Mouse (Mus musculus): ENCODE data around the gene Abi3. TPM values are rescaled to one million over a fixed set of nuclear protein-coding genes. Genes with fewer than 3 reads are reported as not detected.

Gene Abi3
- polyA plus RNA-seq, 1 experiment from 2014 or later, result 10.3 TPM

DNA sequence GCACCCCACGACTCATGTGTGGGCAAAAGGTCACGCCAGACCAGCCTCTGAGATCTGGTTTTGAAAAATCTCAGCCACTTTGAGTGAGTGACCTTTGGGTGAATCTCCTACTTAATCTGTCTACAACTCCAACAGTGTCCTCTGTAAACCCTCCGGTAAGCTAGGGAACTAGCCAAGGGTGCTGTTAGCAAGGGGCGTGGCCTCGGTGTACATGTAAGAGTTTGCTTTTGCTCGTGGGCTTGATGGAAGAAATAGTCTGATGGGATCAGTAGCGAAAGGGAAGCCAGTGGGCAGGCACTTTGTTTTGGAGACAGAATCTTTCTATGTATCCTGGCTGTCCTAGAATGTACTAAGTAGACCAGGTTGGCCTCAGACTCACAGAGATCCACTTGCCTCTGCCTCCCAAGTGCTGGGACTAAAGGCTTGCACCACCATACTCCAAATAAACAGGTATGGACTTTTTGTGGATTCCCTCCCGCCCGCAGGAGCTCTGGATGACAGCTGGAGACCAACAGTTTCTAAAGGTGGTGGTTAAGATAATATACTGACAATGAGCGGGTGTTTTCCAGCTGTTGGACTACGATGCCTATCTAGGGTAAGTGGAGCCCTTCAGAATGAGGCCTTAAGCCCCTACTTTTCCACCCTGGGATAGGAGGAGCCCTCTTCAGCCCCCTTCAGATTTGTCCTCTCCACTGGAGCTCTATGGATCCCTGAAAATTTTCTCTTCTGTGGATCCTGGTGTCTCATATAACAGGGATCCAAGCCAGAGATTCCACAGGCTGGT lies 13.9 kb downstream of the Abi3 start:
- no peak for ATAC-seq
- H3K36me3 ChIP-seq (ENCODE audit: control insufficient read depth, insufficient read depth, low read length), result no peaks in the 10 kb centered on the region

DNA sequence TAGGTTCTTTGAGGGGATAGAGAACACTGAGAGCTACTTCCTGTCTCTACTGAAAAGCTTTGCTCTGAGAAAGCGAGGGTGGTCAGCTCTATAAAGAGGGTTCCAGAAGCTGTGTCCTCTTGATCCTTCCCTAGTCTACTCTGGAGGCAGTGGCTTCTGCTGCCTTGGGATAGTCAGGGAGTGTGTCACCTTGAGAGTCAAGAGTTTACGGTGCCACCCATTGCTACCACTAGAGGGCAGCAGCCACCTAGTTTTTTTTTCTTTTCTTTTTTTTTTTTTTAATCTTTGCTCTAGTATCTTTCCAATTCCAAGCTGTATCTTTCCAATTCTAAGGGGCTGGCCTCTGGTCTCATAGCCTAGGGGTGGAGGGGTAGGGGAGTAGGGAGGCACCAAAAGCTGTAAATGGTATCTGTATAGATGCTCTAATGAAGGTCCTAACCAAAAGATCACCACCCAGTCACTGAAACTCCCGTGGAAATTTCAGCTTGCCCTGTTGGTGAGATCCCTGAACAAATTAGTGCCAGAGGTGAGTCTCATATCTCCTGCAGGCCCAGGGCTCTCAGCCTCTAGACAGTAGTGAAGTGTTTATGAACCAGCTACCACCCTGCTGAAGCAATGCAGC lies 14.7 kb downstream of the Abi3 start:
- no peak for ATAC-seq
- Histone ChIP-seq H3K4me3 (ENCODE audit: low read length) (no peak overlapping the region), H3K9me3 (ENCODE audit: control insufficient read depth, low read length) (no peaks in the 10 kb centered on the region), H3K36me3 (ENCODE audit: control insufficient read depth, insufficient read depth, low read length) (no peaks in the 10 kb centered on the region), H3K4me2 (ENCODE audit: low read depth, low read length) (no peak overlapping the region), H3K27me3 (replicated peaks; ENCODE audit: control insufficient read depth, insufficient read depth, low read length) (peaks cover 41% of the 10 kb centered on the region), H3K9ac (ENCODE audit: low read depth, low read length) (no peak overlapping the region), H3K4me1 (ENCODE audit: control insufficient read depth, insufficient read depth, low read length) (peaks cover 14% of the 10 kb centered on the region), H3K27ac (ENCODE audit: low read length) (no peak overlapping the region)
- WGBS, result 15% methylated on average over 3 of the region's 3 CpGs

More for the DNA sequence above, 13.9 kb downstream of the Abi3 start:
- Histone ChIP-seq H3K9me3 (ENCODE audit: control insufficient read depth, low read length) (no peaks in the 10 kb centered on the region), H3K9ac (ENCODE audit: low read depth, low read length) (no peak overlapping the region), H3K4me1 (ENCODE audit: control insufficient read depth, insufficient read depth, low read length) (peaks cover 16% of the 10 kb centered on the region), H3K27ac (ENCODE audit: low read length) (no peak overlapping the region), H3K27me3 (replicated peaks; ENCODE audit: control insufficient read depth, insufficient read depth, low read length) (peaks cover 48% of the 10 kb centered on the region), H3K4me2 (ENCODE audit: low read depth, low read length) (no peak overlapping the region), H3K4me3 (ENCODE audit: low read length) (no peak overlapping the region)
- 76% methylated on average over 11 of the region's 11 CpGs for WGBS

DNA sequence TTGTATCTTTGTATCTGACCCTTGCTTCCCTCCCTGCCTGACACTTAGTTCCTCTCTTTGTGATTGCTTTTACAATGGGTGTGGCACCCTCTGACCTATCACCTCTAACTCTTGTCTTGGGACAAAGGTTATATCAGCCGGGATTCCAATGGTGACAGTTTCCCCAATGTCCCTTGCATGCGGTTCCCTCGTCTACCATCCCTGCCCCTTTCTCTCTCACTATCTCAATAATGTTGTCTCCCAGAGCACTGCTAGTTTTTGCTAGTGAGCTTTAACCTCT lies 15.2 kb downstream of the Abi3 start:
- Histone ChIP-seq H3K9me3 (ENCODE audit: control insufficient read depth, low read length) (no peaks in the 10 kb centered on the region), H3K4me3 (ENCODE audit: low read length) (no peak overlapping the region), H3K9ac (ENCODE audit: low read depth, low read length) (no peak overlapping the region), H3K27me3 (replicated peaks; ENCODE audit: control insufficient read depth, insufficient read depth, low read length) (peaks cover 37% of the 10 kb centered on the region), H3K27ac (ENCODE audit: low read length) (no peak overlapping the region), H3K36me3 (ENCODE audit: control insufficient read depth, insufficient read depth, low read length) (no peaks in the 10 kb centered on the region), H3K4me2 (ENCODE audit: low read depth, low read length) (no peak overlapping the region), H3K4me1 (ENCODE audit: control insufficient read depth, insufficient read depth, low read length) (peaks cover 14% of the 10 kb centered on the region)
- WGBS, result 11% methylated on average over 3 of the region's 3 CpGs
- 0 out of 2 replicates have a peak, but pooled peaks have one; percentile 2 for ATAC-seq

DNA sequence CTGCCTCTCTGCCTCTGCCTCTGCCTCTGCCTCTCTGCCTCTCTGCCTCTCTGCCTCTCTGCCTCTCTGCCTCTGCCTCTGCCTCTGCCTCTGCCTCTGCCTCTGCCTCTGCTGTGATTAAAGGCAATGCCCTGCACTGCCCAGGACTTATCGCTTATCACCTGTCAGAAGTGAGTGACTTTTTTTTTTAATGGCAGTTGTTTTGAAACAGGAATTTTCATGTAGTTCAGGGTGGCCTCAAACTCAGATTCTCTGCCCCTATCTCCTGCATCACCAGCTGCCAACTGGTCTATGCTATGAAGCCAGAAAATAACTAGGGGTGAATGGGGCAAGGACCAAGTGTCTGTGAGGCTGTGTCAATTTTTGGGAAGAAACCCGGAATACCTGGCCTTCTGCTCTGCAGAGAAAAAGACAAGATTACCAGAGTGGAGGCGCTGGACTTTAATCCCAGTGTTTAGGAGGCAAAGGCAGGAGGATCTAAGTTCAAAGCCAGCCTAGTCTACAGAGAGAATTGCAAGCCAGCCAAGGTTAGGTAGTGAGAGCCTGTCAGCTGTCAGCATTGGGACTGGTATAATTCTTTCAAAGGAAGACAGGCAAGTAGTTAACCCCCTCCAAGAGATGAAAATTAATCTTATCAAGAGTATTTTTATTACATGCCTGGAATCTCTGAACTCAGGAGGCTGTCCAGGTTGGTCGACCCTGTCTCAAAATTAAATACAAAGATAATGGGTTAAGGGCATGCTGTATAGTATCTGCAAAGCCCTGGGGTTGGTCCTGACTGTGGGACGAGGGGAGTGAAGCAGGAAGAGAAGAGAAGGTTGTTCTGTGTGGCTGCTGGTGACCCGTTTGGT lies 15.7 kb downstream of the Abi3 start:
- ATAC-seq, result no peak
- Histone ChIP-seq H3K9me3 (ENCODE audit: control insufficient read depth, low read length) (no peaks in the 10 kb centered on the region), H3K4me1 (ENCODE audit: control insufficient read depth, insufficient read depth, low read length) (peaks cover 14% of the 10 kb centered on the region), H3K27me3 (replicated peaks; ENCODE audit: control insufficient read depth, insufficient read depth, low read length) (peaks cover 32% of the 10 kb centered on the region), H3K4me3 (ENCODE audit: low read length) (no peak overlapping the region), H3K27ac (ENCODE audit: low read length) (no peak overlapping the region), H3K9ac (ENCODE audit: low read depth, low read length) (no peak overlapping the region), H3K4me2 (ENCODE audit: low read depth, low read length) (no peak overlapping the region), H3K36me3 (ENCODE audit: control insufficient read depth, insufficient read depth, low read length) (no peaks in the 10 kb centered on the region)
- WGBS, result 48% methylated on average over 6 of the region's 6 CpGs

DNA sequence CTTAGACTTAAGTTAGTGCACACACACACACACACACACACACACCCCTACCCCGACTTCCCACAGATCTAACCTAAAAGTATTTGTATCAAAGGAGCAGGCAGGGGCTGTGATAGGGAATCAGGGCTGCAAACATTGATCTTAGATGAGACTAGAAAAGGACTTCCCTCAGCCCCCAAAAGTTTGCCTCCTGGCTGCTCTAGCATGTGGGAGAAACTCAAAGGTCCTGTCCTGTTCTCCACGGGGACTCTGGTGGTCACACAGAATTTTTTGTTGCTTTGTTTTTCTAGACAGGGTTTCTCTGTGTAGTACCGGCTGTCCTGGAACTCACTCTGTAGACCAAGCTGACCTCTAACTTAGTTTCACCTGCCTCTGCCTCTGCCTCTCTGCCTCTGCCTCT lies 16.7 kb downstream of the Abi3 start:
- 55% methylated on average over 3 of the region's 3 CpGs for WGBS
- H3K9me3 ChIP-seq (ENCODE audit: control insufficient read depth, low read length), result no peaks in the 10 kb centered on the region

DNA sequence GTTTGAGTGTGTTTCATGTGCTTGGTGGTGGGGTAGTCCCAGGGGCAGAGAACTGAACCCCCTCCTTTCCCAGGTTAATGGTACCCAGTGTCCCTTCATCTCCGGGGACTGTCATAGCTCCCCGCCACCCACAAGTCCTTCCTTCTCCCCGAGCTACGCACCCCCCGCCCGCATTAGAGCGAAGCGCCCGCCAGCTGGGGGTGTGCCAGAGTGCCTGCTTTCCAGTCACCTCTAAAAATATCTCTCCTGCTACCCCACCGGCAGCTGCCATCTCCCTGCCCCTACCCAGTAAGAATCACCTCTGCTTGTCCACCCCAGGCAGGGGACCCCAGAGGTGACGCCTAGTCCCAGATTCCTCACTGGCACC lies 17.4 kb downstream of the Abi3 start:
- peak overlapping the region; percentile 99 for H3K4me2 ChIP-seq (ENCODE audit: low read depth, low read length)
- 4% methylated on average over 11 of the region's 11 CpGs for WGBS
- H3K27ac ChIP-seq (ENCODE audit: low read length), result no peak overlapping the region
- H3K27me3 ChIP-seq (replicated peaks; ENCODE audit: control insufficient read depth, insufficient read depth, low read length), result peaks cover 16% of the 10 kb centered on the region; the same call in 1 of the 2 replicates
- 0 out of 2 replicates have a peak, but pooled peaks have one; percentile 13 for ATAC-seq
- H3K4me1 ChIP-seq (ENCODE audit: control insufficient read depth, insufficient read depth, low read length), result no peaks in the 10 kb centered on the region
- no peaks in the 10 kb centered on the region for H3K9me3 ChIP-seq (ENCODE audit: control insufficient read depth, low read length)
- peak overlapping the region; percentile 75 for H3K9ac ChIP-seq (ENCODE audit: low read depth, low read length)
- peak overlapping the region; percentile 68 for H3K4me3 ChIP-seq (ENCODE audit: low read length)
- no peaks in the 10 kb centered on the region for H3K36me3 ChIP-seq (ENCODE audit: control insufficient read depth, insufficient read depth, low read length)

More for the DNA sequence above, 16.7 kb downstream of the Abi3 start:
- H3K4me1 ChIP-seq (ENCODE audit: control insufficient read depth, insufficient read depth, low read length), result peaks cover 5% of the 10 kb centered on the region
- no peak overlapping the region for H3K27ac ChIP-seq (ENCODE audit: low read length)
- ATAC-seq, result no peak
- peaks cover 23% of the 10 kb centered on the region for H3K27me3 ChIP-seq (replicated peaks; ENCODE audit: control insufficient read depth, insufficient read depth, low read length)
- no peak overlapping the region for H3K4me3 ChIP-seq (ENCODE audit: low read length)
- H3K9ac ChIP-seq (ENCODE audit: low read depth, low read length), result no peak overlapping the region
- no peak overlapping the region for H3K4me2 ChIP-seq (ENCODE audit: low read depth, low read length)
- H3K36me3 ChIP-seq (ENCODE audit: control insufficient read depth, insufficient read depth, low read length), result no peaks in the 10 kb centered on the region

DNA sequence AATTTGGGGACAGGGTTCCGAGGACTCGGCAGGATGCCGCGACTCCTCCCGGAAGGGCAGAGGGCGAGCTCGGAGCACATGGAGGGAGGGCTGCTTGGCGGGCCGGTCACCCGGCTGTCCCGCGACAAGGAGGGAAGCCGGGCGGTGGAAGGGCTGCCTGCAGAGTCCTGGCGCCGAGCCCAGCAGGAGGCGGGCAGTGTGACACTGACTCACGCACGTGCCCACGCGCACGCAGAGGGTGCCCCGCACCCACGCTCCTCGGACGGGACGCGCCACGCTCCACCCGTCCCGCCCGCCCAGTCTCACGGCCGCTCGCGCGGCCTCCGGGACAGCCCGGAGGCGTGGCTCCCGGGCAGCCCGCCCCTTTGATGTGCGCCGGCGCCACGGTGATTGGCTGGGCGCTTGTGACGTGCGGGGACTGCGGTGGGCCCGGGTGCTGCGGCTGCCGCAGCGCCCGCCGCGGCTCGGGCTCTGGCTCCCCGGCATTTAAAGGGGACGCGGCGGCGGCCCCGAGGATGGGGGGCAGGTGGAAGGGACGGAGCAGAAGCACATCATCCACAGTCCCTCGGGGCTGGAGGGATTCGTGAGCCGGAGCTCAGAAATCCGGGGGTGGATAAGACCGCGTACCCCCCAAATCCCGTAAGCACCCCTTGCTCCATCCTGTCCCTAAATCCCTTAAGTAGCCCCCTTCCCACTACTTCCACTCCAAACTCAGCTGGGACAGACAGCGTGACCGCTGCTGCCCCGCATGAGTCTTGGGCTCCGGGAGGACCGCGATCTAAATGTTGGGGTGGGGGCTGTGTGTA lies 18.0 kb downstream of the Abi3 start, which contains the start of gene Phospho1:
Phospho1 (plus strand) TSS at position 429 of the 806 bp plus-strand sequence.
- Histone ChIP-seq H3K9ac (ENCODE audit: low read depth, low read length) (peak within 1 kb of the TSS; percentile 77), H3K36me3 (ENCODE audit: control insufficient read depth, insufficient read depth, low read length) (no peaks in the 10 kb centered on the region), H3K9me3 (ENCODE audit: control insufficient read depth, low read length) (no peaks in the 10 kb centered on the region), H3K4me2 (ENCODE audit: low read depth, low read length) (peak within 1 kb of the TSS; percentile 99), H3K4me3 (ENCODE audit: low read length) (peak within 1 kb of the TSS; percentile 68), H3K27me3 (replicated peaks; ENCODE audit: control insufficient read depth, insufficient read depth, low read length) (peaks cover 11% of the 10 kb centered on the region; the same call in 1 of the 2 replicates), H3K27ac (ENCODE audit: low read length) (no peak within 1 kb of the TSS), H3K4me1 (ENCODE audit: control insufficient read depth, insufficient read depth, low read length) (no peaks in the 10 kb centered on the region)
- peak; percentile 95 for ATAC-seq
- WGBS, result under 1% methylated on average over 76 of the region's 78 CpGs

DNA sequence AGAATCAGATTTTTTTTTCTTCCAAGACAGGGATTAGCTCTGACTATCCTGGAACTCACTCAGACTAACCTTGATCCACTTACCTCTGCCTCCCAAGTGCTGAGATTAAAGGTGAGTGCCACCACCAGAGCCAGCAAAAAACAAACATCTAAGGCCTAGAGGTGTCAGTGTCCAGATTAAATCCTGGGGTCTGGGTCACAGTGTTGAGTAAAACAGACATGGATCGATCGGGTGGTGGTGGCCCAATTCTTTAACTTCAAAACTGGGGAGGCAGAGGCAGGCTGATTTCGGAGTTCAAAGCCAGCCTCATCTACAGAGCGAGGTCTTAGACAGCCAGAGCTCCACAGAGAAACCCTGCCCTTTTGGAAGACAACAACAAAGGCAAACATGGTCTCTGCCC lies 19.8 kb downstream of the Abi3 start:
- Histone ChIP-seq H3K4me2 (ENCODE audit: low read depth, low read length) (no peak overlapping the region), H3K4me3 (ENCODE audit: low read length) (no peak overlapping the region), H3K27me3 (replicated peaks; ENCODE audit: control insufficient read depth, insufficient read depth, low read length) (no peaks in the 10 kb centered on the region; the same call in 1 of the 2 replicates), H3K27ac (ENCODE audit: low read length) (no peak overlapping the region), H3K9ac (ENCODE audit: low read depth, low read length) (no peak overlapping the region), H3K36me3 (ENCODE audit: control insufficient read depth, insufficient read depth, low read length) (no peaks in the 10 kb centered on the region), H3K4me1 (ENCODE audit: control insufficient read depth, insufficient read depth, low read length) (no peaks in the 10 kb centered on the region), H3K9me3 (ENCODE audit: control insufficient read depth, low read length) (no peaks in the 10 kb centered on the region)
- 95% methylated on average over 4 of the region's 4 CpGs for whole genome bisulfite sequencing
- no peak for ATAC-seq

Data from intestine, embryonic 16.5 days (tissue).